Mouse (Mus musculus) heart, adult 2 months (tissue): Measurements from ENCODE around the gene Ap5z1.

Experiments used
- CTCF ChIP-seq: fragments of 200-600 bp; IDR thresholded peaks from 2 replicates; pipeline ENCODE4 v1.8.1; 2022; ENCODE audit warnings: antibody characterized with exemption, mild to moderate bottlenecking, moderate library complexity
- EP300 ChIP-seq: fragments of 200-500 bp; IDR thresholded peaks from 2 replicates; pipeline ENCODE4 v1.6.1; 2011; ENCODE audit warnings: low read depth, low read length, control low read depth; ENCODE audit not compliant: insufficient read depth
- POLR2A ChIP-seq: fragments of 200-500 bp; IDR thresholded peaks from 2 replicates; pipeline ENCODE4 v1.6.1; 2011; ENCODE audit warnings: mild to moderate bottlenecking, low read depth, low read length, control low read depth; ENCODE audit not compliant: insufficient read depth

DNA sequence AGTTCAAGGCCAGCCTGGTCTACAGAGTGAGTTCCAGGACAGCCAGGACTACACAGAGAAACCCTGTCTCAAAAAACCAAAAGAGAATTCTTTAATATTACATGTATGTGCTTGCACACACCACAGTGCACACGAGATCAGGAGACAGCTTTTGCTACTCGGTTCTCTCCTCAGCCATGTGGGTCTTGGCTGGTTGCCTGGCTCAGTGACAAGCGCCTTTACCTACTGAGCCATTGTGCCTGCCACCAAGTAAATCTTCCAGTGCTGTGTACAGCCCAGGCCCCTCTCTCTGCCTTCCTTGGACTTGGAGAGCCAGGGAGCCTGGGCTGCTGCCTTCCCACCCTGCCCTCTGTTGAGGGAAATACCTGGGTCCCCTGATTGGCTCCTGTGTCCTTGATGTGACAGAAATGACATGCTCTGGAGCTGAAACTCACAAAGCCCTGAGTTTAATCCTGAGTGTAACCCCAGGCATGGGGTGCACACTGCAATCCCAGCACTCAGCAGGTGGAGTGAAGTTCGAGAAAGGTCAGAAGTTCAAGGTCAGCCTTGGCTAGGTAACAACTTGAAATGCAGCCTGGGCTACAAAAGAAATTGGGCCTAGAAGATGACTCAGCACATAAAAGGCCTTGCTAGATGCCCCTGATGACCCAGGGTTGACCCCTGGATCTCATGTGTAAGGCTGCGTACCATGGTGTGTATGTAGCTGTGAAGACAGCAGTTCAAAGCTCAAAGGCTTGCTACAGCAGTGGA lies 14.3 kb downstream of the Ap5z1 start:
- TF ChIP-seq CTCF (no peak), POLR2A (no peak), EP300 (no peak)
